Mouse (Mus musculus) c-Kit-negative CD71-positive TER-119-positive erythroid progenitor cells, embryonic 14.5 days (primary cell): ENCODE results near the gene Ppm1h.

Source experiments
- DNase-seq: peaks from one replicate; pipeline ENCODE4 v3.0.0-alpha.2; 2013; ENCODE audit warnings: low read depth, low spot score

Ppm1h gene

GRCm38 (mm10) chr10:122678541-122679436 is at the start of gene Ppm1h:
Gene Ppm1h (plus strand): TSS chr10:122678762.
- no peak for DNase-seq

DNA sequence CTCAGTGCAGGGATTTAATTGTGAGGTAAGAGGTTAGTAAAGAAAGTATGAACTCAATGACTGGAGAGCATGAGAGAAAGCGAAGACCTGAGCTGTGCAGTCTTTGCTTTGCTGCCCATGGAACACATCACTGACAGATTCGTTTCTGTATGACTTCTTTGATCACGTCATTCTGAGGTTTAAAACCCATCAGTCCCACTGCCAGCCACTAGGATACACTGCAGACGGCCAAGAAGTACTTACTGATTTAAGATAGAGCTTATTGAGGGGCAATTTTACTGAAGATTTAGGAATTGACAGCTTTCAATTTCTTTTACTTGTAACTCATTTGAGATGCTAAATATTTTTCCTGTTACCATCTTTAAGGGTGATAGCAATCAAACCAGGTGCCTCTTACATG is 49.6 kb upstream of the Ppm1h start:
- no peak for DNase-seq

DNA sequence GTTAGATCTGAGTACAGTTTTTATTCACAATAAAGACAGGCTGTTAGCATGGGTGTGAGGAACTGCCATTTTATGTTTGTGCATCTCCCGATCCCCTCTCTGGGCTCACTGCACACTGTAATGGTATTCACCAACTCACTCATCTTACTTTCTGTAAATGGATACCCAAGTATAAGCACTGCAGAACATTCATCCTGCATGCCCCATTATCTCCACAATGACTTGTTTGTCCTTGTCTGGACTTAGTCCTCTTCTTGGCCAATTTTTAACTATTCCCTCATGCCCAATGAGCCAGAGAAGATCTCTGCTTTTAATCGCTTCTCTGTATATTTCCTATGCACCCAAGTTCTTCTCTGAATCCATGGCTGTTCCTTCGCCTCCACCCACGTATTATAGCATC is 38.7 kb upstream of the Ppm1h start:
- DNase-seq = no peak

- DNase-seq = no peak
Observed at GRCm38 (mm10) chr10:122641263-122641795, 37.2 kb upstream of the Ppm1h start.

DNA sequence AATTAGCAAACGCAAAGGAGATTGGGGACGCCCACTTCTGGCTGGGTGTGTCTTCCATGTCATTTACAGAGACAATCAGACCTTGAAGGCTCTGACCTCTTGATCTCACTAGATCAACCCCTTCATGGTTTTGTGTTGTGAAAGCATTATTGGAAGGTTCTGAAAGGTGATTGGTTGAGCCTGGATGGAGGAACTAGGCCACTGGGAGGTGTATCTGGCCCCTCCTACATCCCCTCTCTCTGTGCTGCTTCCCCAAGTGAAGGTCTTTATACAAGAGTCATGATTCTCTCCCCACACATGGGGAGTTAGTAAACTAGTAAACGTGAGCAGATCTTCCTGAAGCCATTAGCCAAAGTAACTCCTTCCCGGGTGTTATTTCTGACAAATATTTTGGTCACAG is 36.4 kb upstream of the Ppm1h start:
- no peak for DNase-seq

GRCm38 (mm10) chr10:122651932-122652331 is 26.6 kb upstream of the Ppm1h start:
- DNase-seq = no peak

DNA sequence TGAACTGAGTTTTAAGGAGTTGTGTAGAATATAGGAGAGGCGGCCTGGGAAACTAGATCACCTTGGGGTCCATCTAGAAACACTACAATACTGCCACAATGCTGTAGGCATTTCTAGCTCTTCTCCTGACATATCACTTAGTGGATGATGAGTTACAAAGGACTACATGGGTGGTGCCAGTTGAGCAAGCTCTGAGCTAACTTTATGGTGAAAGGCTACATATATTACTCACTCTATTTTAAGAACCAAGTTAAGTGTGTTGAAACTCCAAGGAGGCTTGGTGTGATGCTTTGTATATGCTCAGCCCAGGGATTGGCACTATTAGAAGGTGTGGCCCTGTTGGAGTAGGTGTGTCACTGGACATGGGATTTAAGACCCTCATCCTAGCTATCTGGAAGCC is 26.0 kb upstream of the Ppm1h start:
- no peak for DNase-seq

GRCm38 (mm10) chr10:122665652-122666051 is 12.9 kb upstream of the Ppm1h start:
- DNase-seq = no peak

DNA sequence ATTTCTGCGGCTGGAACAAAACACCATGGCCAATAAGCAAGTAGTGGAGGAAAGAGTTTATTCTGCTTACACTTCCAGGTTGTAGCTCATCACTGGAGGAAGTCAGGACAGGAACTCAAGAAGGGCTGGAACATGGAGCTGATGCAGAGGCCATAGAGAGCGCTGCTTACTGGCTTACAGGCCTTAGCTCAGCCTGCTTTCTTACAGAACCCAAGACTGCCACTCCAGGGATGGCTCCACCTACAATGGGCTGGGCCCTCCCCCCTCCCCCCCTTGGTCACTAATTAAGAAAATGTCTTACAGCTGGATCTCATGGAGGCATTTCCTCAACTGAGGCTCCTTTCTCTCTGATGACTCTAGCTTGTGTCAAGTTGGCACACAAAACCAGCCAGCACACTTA is 7.3 kb upstream of the Ppm1h start:
- no peak for DNase-seq

GRCm38 (mm10) chr10:122672044-122672443 is 6.5 kb upstream of the Ppm1h start:
- no peak for DNase-seq

DNA sequence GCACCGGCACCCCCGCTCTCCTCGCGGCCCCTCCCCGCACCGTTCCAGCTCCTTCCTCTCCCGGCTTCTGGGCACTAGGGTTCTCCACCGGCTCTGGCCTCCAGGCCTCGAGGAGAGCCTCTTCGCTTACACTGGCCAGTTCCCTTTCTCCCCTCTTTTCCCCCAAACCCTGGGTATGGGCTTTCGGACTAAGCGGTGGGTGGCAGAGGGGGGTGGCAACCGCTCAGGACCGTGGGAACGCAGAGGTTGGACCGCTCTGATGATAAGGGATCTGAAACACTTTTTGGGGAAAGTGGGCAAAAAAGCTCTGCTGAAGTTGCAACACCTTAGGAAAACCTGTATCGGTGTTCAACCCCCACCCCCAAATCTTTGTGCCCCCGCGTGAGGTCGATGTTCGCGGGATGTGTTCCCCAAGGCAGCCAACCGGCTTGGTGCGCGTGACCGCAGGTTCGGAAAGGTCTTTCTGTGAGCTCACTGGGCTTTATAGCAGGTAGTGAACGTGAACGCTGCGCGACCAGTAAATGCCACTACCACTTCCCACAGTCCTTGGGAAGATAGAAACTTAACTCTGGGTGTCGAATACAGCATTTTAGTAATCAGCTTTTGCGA is 979 bp downstream of the Ppm1h start:
- DNase-seq = no peak

DNA sequence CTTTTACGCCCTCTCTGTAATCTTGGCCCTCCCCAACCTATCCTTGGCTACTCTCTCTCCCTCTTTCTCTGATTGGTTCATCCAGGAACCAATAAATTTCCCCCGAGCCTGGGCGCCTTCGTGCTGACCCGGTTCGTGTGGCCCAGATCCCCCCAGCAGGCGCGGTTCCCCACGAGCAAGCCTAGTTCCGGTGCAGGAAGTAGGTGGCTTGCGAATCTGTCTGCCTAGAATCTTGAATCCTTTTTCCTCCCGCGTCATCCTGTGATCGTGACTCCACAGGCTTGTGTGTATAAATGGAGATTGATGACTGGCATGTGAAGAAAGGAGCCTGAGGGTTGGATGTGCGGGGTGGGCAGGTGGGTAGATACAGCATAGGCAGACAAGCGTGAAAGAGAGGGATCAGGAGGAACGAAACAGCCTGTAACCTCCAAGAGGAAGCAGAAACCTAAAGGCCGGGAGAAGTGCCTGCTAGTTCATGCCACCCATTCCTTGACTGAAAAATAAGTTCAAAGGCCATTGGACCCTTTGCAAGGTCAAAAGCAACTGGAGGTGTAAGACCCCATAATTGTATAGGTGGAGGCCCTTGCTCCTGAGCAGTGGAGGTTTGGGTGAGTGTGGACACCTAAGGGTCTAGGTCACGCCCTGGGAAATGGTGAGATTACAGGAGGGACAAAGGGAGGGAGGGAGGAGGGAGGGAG is 2.0 kb downstream of the Ppm1h start:
- DNase-seq = no peak

GRCm38 (mm10) chr10:122681085-122681408 is 2.5 kb downstream of the Ppm1h start:
- DNase-seq = no peak

GRCm38 (mm10) chr10:122683819-122684330 is 5.3 kb downstream of the Ppm1h start:
- no peak for DNase-seq

DNA sequence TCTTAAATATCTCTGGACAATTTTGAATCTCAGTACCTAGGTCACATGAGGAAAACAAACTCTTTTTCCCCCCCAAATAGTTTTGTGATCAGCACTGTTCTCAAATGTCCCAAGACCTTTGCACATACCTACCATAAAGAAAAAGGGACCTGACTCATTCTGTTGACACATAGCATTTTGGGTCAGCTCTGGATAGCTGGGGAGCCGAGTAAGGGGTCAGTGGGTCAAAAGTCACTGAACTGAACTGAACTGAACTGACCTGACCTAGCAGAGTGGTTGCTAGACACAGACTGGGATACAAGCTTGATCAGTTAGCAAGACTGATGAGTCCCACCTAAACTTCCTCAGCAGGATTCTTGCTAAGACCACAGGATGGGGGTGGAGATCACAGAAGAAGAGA is 6.7 kb downstream of the Ppm1h start:
- no peak for DNase-seq

GRCm38 (mm10) chr10:122685836-122686531 is 7.4 kb downstream of the Ppm1h start:
- DNase-seq = no peak

GRCm38 (mm10) chr10:122690698-122691097 is 12.1 kb downstream of the Ppm1h start:
- no peak for DNase-seq

DNA sequence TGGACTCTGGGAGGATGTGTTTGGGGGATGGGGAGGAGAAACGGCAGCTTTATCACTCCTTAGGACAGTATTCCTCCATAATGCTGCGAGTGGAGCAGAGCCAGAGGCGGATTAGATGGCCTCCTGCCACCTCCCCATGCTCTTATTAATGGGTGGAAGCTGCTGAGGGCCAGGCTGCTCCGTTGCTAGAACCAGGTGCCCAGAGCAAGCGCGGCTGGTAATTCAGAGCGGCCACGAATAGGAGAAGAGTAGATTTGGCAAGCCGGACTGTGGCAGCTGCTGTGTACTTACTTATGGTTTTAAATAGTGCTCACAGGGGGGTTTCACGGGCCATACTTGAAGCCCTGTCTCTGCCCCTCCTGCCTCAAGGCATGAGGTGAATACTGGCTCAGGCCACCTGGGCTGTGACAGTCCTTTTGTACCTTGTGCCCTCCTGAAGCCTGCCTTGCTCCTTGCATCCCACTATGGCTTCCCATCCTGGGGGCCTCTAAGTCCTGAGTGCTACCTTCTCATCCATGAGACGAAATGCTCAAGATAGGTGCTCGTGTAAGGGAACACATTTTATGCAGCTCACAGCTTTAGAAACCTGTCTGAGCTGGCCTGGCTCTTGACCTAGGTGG is 14.7 kb downstream of the Ppm1h start:
- DNase-seq = no peak

GRCm38 (mm10) chr10:122693911-122694618 is 15.5 kb downstream of the Ppm1h start:
- DNase-seq = no peak

DNA sequence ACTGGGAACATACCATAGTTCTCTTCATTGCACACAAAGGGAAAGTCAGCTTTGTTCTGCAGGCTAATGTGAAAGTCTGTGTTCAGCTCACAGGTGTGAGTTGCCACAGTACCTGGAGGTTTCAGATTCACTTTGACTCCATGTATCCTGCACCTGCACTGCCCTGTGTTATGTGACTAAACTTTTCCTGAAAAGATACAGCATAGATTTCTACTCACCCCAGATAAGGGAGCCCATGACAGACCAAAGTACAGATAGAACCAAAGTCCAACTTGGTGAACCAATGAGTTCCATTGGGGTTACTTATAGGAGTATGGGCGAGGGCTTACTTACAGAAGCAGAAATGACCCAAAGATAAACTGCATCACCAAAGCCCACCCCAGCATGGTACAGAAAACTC is 17.8 kb downstream of the Ppm1h start:
- no peak for DNase-seq

GRCm38 (mm10) chr10:122698347-122698746 is 19.8 kb downstream of the Ppm1h start:
- DNase-seq = no peak
